Mouse (Mus musculus) lung, postnatal 25 days (tissue): ENCODE measurements around the gene Aagab.
A peak's percentile ranks its signal among the peaks of the same experiment; 100 is the strongest.

Experiments used
- DNase-seq: peaks from one replicate; pipeline ENCODE4 v3.0.0; 2022; ENCODE audit warnings: low spot score

Gene Aagab

DNA sequence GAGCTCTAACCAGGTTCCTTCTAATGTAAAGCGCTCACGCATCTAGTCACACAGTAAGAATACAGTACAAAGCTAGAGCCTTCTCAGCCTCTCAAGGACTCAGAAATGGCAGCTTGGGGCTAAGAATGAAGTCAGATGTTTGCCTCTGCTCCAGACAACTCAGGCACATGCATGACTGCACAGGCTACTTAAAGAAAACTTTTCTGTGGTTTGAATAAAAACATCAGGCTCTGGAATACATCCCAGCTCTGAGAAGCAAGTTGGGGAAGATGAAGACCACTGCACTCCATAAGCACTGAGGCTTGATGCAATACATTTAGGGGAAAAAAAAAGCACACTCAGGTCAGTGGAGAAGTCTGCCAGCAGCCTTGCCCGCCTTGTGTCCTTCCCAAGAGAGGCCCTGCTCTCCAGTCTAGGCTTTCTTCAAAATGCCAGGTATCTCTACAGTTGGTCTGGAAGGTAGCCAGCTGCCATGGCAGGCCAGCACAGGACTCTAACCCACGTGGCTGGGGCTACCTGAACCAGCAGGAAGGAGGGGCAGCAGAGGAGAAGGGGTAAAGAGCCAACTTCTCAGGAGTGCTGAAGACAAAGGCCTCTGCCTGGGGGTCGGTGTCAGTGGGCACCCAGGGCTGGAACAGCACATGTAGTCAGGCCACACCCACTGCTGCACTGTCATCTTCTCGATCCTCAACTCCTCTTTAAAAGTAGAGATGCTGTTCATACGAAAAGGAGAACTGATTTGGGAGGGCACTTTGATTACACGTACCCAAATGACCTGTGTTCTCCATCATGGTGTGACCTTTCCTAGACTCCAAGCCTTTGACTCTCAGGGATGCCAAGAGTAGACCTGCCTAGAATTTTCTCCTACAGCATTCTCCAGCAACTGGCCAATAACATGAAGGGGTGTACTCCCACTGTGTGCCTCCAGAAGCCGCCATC is 45.4 kb downstream of the Aagab start:
- no peak for DNase-seq

- no peak for DNase-seq
These were observed 46.1 kb downstream of the Aagab start for GRCm38 (mm10) chr9:63648520-63648918.

DNA sequence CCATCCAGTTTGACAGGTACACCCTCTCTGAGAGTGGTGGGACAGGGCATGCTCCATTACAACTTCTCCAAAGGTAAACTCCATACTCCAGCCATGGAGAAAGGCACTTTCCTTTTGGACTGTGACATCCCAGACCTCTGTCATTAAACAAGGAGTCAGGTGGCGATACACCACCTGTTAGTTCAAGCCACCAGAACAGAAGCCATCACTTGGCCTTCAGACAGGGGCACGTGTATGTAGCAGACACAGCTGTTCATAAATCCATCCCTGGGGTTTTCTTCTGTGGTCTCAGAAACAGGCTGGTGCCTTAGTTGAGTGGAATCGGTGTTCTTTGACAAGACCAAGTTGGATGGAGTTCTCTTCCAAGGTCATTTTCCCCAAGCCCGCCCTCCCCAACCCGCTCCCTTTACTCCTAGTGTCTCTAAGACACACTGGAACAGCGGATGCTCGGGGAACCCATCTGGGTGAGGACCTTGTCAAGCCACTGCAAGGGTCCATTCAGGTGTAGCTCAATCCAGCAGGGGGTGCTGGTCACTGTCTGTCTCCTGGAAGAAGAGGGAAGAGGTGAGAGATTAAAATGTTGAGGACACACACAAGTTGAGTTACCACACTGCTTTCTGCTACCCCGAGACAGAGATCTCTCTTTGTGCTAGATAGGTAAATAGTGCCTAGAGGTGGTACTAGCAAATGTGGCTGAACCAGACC is 47.5 kb downstream of the Aagab start:
- no peak for DNase-seq

DNA sequence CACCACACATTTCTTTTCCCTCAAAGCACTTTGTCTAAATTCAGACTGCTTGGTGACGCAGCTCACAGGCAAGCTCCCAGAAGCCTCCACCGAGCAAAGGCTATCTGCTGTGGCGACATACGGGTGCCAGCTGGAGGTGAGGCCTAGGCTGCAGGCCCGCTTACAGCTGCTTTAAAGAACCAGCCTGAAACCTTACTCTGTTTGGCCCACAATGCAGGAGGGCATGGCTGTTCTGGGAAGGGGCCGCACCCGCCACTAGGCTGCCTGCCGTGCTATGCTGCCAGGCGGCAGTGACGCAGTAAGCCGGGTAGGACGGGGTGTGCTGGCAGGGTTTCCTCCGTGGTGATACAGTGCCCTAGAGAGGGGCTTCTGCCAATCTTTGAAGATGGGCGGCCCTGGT is 48.4 kb downstream of the Aagab start:
- no peak for DNase-seq

DNA sequence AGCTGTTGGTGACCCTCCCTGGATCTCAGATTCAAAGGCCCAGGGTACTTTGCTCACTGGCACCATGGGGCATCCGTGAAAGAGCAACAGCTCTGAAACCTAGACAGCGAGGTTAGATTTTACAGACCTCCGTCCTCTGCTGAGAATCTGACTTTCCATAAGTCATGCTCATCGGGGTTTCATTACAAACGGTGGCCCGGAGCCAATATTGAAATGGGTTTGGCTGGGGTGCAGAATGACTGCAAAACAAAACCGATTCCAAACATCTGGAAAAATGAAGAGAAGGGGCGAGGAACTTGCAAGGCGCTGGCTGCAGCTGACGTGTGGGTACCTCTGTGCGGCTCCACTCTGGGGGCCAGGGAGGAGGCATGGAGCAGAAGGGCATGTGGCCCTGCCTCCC is 49.1 kb downstream of the Aagab start:
- no peak for DNase-seq

DNA sequence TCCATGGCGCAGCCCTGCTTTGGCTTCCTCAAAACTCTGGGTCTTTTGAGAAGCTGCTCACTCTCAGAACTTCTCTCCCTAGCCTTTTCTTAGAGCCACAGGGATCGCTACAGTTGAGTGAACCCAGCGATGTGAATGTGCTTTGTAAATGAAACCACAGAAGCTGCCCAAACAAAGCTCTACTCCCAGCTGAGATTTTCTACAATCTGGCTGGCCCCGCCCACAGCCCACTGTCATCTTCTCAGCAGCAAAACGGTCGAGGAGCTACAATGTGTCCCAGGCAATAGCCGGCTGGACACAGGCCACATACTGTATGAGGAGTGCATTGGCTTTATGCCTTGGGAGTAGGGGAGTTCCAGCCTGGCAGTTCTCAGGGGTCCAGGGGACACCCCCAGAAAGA is 51.2 kb downstream of the Aagab start:
- no peak for DNase-seq

DNA sequence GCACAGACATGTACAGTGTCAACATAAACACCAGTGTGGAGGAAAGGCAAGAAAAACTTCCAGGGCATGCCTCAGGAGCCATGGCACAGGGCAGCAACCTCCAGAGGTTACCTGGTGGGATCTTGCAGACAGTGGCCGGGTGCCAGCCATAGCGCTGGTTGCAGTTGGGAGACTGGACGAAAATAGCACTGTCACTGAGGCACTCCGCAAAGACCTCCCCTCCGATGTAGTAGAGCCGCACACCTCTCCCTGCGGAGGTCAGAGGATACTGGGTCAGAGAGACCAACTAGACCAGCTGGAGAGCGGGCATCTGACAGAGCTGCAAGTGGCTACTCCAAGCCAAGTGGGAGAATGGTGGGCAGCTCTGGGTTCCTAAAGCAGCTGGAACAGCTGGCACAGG is 52.1 kb downstream of the Aagab start:
- no peak for DNase-seq

DNA sequence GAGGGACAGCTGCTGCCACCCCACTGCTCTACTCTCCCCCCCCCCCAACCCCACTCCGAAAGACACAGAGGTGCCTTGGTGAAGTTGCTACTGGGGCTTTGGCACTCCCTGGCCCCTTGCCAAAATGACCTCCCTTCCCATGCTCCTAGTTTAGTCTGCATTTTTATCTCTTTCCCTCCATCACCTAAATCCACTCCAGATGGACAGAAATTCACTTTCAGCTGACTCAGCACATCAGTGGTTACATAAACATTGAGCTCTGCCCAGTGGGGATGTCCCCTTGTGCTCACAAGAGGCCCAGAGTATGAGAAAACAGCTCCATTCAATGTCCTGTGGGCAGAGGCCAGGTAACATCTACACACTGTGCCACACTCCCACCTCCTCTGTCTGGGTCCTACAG is 52.6 kb downstream of the Aagab start:
- no peak for DNase-seq

GRCm38 (mm10) chr9:63657167-63657566 is 54.7 kb downstream of the Aagab start:
- DNase-seq = peak; percentile 71

DNA sequence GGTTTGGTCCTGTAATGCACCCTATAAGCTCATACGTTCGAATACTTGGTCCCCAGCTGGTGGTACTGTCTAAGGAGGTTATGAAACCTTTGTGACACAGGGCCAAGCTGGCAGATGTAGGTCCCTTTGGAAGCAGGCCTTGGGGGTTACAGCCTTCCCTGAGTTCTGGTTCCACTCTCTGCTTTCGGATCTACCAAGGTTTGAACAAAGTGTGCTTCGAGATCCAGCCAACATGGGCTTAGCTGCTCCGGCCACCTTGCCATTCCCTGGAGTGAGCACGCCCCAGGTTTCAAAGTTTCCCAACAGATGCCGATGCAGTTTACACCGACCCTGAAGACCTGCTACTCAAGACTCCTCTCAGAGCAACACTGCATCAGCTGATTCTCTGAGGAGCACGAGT is 56.0 kb downstream of the Aagab start:
- DNase-seq = no peak

GRCm38 (mm10) chr9:63658970-63659371 is 56.5 kb downstream of the Aagab start:
- DNase-seq = no peak

- no peak for DNase-seq
These were observed 57.6 kb downstream of the Aagab start for GRCm38 (mm10) chr9:63660061-63660460.

DNA sequence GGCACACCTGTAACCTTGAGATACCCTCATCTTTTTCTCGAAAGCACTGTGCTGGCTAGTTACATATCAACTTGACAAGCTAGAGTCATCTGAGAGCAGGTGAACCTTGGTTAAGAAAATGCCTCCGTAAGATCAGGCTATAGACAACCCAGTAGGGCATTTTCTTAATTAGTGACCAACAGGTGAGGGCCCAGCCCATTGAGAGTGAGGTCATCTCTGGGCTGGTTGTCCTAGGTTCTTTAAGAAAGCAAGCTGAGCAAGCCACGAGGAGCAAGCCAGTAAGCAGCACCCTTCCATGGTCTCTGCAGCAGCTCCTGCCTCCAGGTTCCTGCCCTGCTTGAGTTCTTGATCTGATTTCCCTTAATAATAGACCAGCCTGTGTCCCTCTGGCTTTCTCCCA is 58.2 kb downstream of the Aagab start:
- DNase-seq = no peak

- DNase-seq = no peak
These were observed 60.3 kb downstream of the Aagab start for GRCm38 (mm10) chr9:63662759-63663158.

DNA sequence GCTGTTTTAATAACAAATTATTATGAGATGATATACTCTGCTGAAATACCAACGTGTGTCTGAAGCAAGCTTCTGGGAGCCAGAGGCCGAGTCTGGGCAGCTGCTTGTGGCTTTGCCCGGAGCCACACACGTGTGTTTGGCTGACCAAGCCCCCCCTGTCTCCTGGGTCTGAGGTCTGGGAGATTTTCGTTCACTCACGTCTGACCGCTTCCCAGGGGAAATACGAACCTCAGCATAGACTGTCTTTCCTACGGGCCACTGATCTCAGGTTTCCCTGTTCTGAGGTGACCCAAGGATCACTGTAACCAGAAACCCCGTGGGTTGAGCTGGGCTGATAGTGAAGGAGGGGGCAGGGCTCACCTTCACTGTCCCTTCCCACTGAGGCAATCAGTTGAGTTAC is 60.8 kb downstream of the Aagab start:
- no peak for DNase-seq

DNA sequence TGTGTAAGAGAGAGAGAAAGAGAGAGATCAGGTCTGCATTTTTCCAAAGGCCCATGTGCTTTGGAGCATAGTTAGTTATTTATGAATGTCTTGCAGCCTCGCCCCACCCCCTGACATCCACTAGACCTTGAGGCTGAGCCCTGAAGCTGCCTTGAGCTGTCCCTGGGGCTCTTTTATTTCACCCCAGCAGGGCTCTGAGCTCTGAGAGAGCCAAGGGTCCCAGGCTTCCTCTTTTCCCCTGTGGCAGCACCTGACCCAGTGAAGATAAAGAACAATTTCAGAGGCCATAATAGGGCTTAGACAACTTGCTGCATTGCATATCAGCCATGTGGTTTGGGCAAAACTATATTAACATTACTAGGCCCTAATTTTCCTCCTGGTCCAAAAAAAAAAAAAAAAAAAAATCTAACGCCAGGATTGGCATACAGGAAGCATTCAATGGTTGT is 61.9 kb downstream of the Aagab start:
- no peak for DNase-seq

DNA sequence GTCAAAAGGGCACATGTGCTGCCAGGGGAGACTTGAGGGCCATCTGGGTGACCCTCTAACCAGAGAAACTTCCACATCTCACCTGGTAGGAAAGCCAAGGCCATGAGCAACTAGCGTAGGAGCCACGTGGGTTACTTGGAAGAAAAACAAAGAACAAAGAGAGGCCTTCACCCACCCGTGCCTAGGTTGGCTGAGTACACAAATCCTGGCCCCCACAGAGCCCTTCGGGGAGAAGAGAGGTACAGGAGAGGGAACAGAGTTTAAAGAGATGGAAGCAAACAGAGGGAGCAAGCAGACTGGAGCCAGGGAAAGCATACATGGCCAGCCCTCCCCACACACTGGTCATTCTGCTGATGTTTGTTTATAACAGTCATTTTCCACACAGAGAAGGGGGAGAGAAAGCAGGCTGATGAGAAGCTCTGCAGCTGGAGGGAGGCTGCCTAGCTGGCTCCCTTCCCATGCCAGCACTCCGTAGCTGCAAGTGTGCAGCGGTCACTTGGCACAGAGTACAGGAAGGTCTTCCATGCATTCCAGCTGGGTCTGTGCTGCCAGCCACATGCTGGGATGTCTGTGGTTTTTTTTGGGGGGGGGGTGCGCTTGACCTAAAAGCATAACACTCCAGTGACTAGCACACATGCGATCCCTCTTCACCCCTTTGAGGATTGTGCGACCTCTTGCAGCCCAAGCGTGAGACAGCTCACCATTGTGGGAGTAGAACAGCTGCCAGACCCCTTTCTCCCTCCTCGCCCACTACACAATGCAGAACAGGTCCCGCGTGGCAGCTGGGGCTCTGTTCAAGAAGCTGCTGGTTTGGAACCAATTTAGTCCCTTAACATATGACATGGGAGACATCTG is 62.6 kb downstream of the Aagab start:
- no peak for DNase-seq

GRCm38 (mm10) chr9:63666612-63667372 is 64.3 kb downstream of the Aagab start:
- no peak for DNase-seq

- no peak for DNase-seq
These were observed 64.9 kb downstream of the Aagab start for GRCm38 (mm10) chr9:63667373-63667724.

DNA sequence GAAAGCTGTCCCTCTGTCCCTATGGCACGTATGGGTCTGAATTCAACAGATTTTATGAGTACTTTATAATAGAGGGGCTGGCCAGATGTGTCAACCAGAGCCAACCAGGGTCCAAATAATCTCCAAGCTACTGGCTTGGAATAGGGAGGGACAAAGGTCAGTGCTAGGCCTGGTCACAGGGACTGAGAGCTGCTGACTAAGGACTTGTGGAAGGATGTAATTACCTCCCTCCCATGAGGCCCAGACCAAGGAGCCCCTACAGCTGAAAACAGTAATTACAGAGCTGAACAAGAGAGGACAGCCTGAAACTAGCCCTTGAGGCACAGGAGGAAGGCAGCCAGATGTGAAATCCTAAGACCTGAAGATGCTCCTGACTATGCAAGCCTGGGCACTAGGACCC is 66.2 kb downstream of the Aagab start:
- DNase-seq = no peak

- no peak for DNase-seq
These were observed 67.4 kb downstream of the Aagab start for GRCm38 (mm10) chr9:63669816-63670215.
